In genomic region chr2:134692125-134692524, GRCm38 (mm10) we compare ENCODE assay signal across 13 mouse cellular contexts.
"Had no signal": no experiment of that assay in that cellular context is flagged by ENCODE, and none has a peak within 500 bp of the region (broad histone marks: within the 10 kb centered on the region; RNA-seq: fewer than 3 reads in every experiment).

No protein-coding gene starts in this region.

- ATAC-seq: inflammation-experienced regulatory T-cells, adult 6 months; intestine, postnatal 0 days; liver, embryonic 12.5 days; midbrain, embryonic 16.5 days had no signal

- H3K27ac ChIP-seq: limb, embryonic 13.5 days; liver, embryonic 12.5 days; midbrain, embryonic 12.5 days; stomach, postnatal 0 days had no signal

- H3K27me3 ChIP-seq: limb, embryonic 13.5 days; liver, embryonic 12.5 days; midbrain, embryonic 12.5 days had no signal

- H3K4me2 ChIP-seq: limb, embryonic 13.5 days; liver, embryonic 12.5 days; midbrain, embryonic 12.5 days had no signal

- H3K9ac ChIP-seq: limb, embryonic 13.5 days; liver, embryonic 12.5 days; midbrain, embryonic 12.5 days had no signal

- H3K4me3 ChIP-seq: limb, embryonic 13.5 days; liver, embryonic 12.5 days; midbrain, embryonic 12.5 days had no signal

- DNase-seq: kidney, adult 8-10 months; kidney, postnatal 25 days; left cerebral cortex, postnatal 4 days; right cerebral cortex, adult 18-20 months; right cerebral cortex, postnatal 25 days; thymus, postnatal 4 days had no signal

- H3K36me3 ChIP-seq: limb, embryonic 13.5 days; liver, embryonic 12.5 days; midbrain, embryonic 12.5 days had no signal

- H3K9me3 ChIP-seq: limb, embryonic 13.5 days; liver, embryonic 12.5 days; midbrain, embryonic 12.5 days had no signal

- H3K4me1 ChIP-seq: limb, embryonic 13.5 days; liver, embryonic 12.5 days; midbrain, embryonic 12.5 days had no signal
